Mouse (Mus musculus): ENCODE data around the gene Cks2. TPM values are rescaled to one million over a fixed set of nuclear protein-coding genes. Genes with fewer than 3 reads are reported as not detected.

Gene Cks2
- total and polyA plus RNA-seq, 3 experiments = 243 to 846 (median 297) TPM

- Histone ChIP-seq H3K27ac (ENCODE audit: control insufficient read depth, low read depth, low read length) (peak overlapping the region; percentile 33), H3K27me3 (ENCODE audit: control insufficient read depth in 1 of 2, insufficient read depth in 2 of 2, low read length in 2 of 2) (no peaks in the 10 kb centered on the region), H3K79me2 (ENCODE audit: control insufficient read depth, insufficient read depth, low read length, poor library complexity) (no peaks in the 10 kb centered on the region), H3K4me1 (ENCODE audit: control insufficient read depth in 1 of 2, insufficient read depth in 2 of 2, low read length in 2 of 2) (peaks cover 22 to 29% of the 10 kb centered on the region in 2 experiments), H3K9ac (ENCODE audit: control insufficient read depth, low read depth, low read length, poor library complexity, severe bottlenecking) (no peak overlapping the region), H3K36me3 (ENCODE audit: control insufficient read depth in 1 of 2, insufficient read depth in 2 of 2, low read length in 2 of 2) (peaks cover 2 to 21% of the 10 kb centered on the region in 2 experiments; a peak in 3 of 4 replicates), H3K9me3 (replicated peaks; ENCODE audit: insufficient read depth, low read length) (no peaks in the 10 kb centered on the region), H3K4me3 (ENCODE audit: control insufficient read depth in 1 of 2, insufficient read depth in 1 of 2, low read depth in 2 of 2, low read length in 2 of 2) (no peak overlapping the region)
- TF ChIP-seq TCF12 (IDR thresholded peaks at IDR 0.05; ENCODE audit: low read depth, low read length) = peak; percentile 84
- TF ChIP-seq SIN3A (IDR thresholded peaks at IDR 0.05; ENCODE audit: low read length) = peak; percentile 65
- no peak for TF ChIP-seq RAD21 (IDR thresholded peaks at IDR 0.05; ENCODE audit: low read depth, low read length)
- no peak for TF ChIP-seq ZC3H11A (IDR thresholded peaks at IDR 0.05; ENCODE audit: low read depth, low read length)
- peak; percentile 43; the same call in 1 of the 2 replicates for TF ChIP-seq USF1 (IDR thresholded peaks at IDR 0.05; ENCODE audit: low read depth, low read length)
- peak; percentile 68 for TF ChIP-seq ETS1 (IDR thresholded peaks at IDR 0.05; ENCODE audit: low read depth, low read length)
- TF ChIP-seq MAX (IDR thresholded peaks at IDR 0.05; ENCODE audit: low read length) = peak; percentile 76
- peak; percentile 59 for TF ChIP-seq TAL1 (IDR thresholded peaks at IDR 0.05; ENCODE audit: low read length)
- peak; percentile 36; the same call in 1 of the 2 replicates for TF ChIP-seq MXI1 (IDR thresholded peaks at IDR 0.05; ENCODE audit: low read depth, low read length)
- no peak for TF ChIP-seq MEF2A (IDR thresholded peaks at IDR 0.05; ENCODE audit: extremely low read depth, insufficient replicate concordance, low read depth, low read length, poor library complexity, severe bottlenecking)
- peak; percentile 65 to 79; a peak in 3 of 4 replicates for TF ChIP-seq EP300 (IDR thresholded peaks at IDR 0.05; ENCODE audit: low read depth in 1 of 2, low read length in 2 of 2)
- peak; percentile 76 for TF ChIP-seq GATA1 (IDR thresholded peaks at IDR 0.05; ENCODE audit: low read depth, low read length)
- TF ChIP-seq RCOR1 (IDR thresholded peaks at IDR 0.05; ENCODE audit: low read depth, low read length) = peak; percentile 51
- 0 out of 2 replicates have a peak, but pooled peaks have one; percentile 50 for TF ChIP-seq MYC (IDR thresholded peaks at IDR 0.05; ENCODE audit: low read depth, low read length)
- peak; percentile 58 for DNase-seq (ENCODE audit: low read depth, low spot score)
Observed at GRCm38 (mm10) chr13:51698318-51698717, 53.3 kb downstream of the Cks2 start.

Other genes with a start within 250 kb of the Cks2 start
- not detected in 2 replicates for gene S1pr3, start 236.6 kb upstream of the Cks2 start, total RNA-seq (2012; rRNA removed)
- not detected for gene S1pr3, start 236.6 kb upstream of the Cks2 start, polyA plus RNA-seq (2012; ENCODE audit: insufficient read depth in 1 of 2, insufficient read length in 2 of 2, low read depth in 1 of 2, low replicate concordance in 2 of 2, missing spikeins in 1 of 2)
- gene Shc3, start 75.8 kb upstream of the Cks2 start, total RNA-seq (2012; rRNA removed) = not detected in 2 replicates
- gene Shc3, start 75.8 kb upstream of the Cks2 start, polyA plus RNA-seq (2012; ENCODE audit: insufficient read depth in 1 of 2, insufficient read length in 2 of 2, low read depth in 1 of 2, low replicate concordance in 2 of 2, missing spikeins in 1 of 2) = not detected
- gene Secisbp2, start 6.5 kb downstream of the Cks2 start, total RNA-seq (2012; rRNA removed) = 23.4 and 26.0 TPM in 2 replicates
- 10 to 100 TPM; 28.5 to 76.4 TPM for gene Secisbp2, start 6.5 kb downstream of the Cks2 start, polyA plus RNA-seq (2012; ENCODE audit: insufficient read depth in 1 of 2, insufficient read length in 2 of 2, low read depth in 1 of 2, low replicate concordance in 2 of 2, missing spikeins in 1 of 2)
- 6.9 and 8.2 TPM in 2 replicates for gene Sema4d, start 148.5 kb downstream of the Cks2 start, total RNA-seq (2012; rRNA removed)
- 10 to 100 TPM in 1 of 2 experiments, not detected in 1; 20.3 TPM for gene Sema4d, start 148.5 kb downstream of the Cks2 start, polyA plus RNA-seq (2012; ENCODE audit: insufficient read depth in 1 of 2, insufficient read length in 2 of 2, low read depth in 1 of 2, low replicate concordance in 2 of 2, missing spikeins in 1 of 2)
- gene Gadd45g, start 201.4 kb downstream of the Cks2 start, total RNA-seq (2012; rRNA removed) = 7.2 and 9.2 TPM in 2 replicates
- 10 to 100 TPM in 1 of 2 experiments, not detected in 1; 11.0 TPM for gene Gadd45g, start 201.4 kb downstream of the Cks2 start, polyA plus RNA-seq (2012; ENCODE audit: insufficient read depth in 1 of 2, insufficient read length in 2 of 2, low read depth in 1 of 2, low replicate concordance in 2 of 2, missing spikeins in 1 of 2)